Mouse (Mus musculus): ENCODE data around the gene Gm49391.
"Not testable (repeated sequence)": the region's sequence is repeated elsewhere in the genome, so short reads cannot be mapped to it uniquely, and the experiment has no call there.

Gm49391 gene

GRCm38 (mm10) chr13:60936500-60936901, at the start of gene Gm49391, which contains the start of gene Ctla2a:
TSS of gene Gm49391 (minus strand) at chr13:60936571.
TSS of gene Ctla2a (minus strand) at chr13:60936625.
- DNase-seq (ENCODE audit: low spot score in 2 of 2), result peak in 1 of 2 experiments; percentile 18

GRCm38 (mm10) chr13:60972319-60972718, 35.9 kb upstream of the Gm49391 start:
- DNase-seq (ENCODE audit: low spot score in 2 of 2), result not testable (repeated sequence)

GRCm38 (mm10) chr13:60963985-60964384, 27.6 kb upstream of the Gm49391 start:
- DNase-seq (ENCODE audit: low spot score in 2 of 2), result not testable (repeated sequence)

GRCm38 (mm10) chr13:60961706-60962105, 25.3 kb upstream of the Gm49391 start:
- DNase-seq (ENCODE audit: low spot score in 2 of 2), result no peak

GRCm38 (mm10) chr13:60941884-60942283, 5.5 kb upstream of the Gm49391 start, which contains the start of gene Tpbpa:
TSS of gene Tpbpa (minus strand) at chr13:60941984.
- DNase-seq (ENCODE audit: low spot score in 2 of 2), result not testable (repeated sequence)

- DNase-seq (ENCODE audit: low spot score in 2 of 2), result not testable (repeated sequence)
These were observed 881 bp downstream of the Gm49391 start, which contains the start of gene Gm49393 for GRCm38 (mm10) chr13:60935490-60935889. TSS of gene Gm49393 (minus strand) at chr13:60935590.

GRCm38 (mm10) chr13:60904780-60905179, 31.6 kb downstream of the Gm49391 start, which contains the start of gene Tpbpb:
TSS of gene Tpbpb (minus strand) at chr13:60904880.
- not testable (repeated sequence) for DNase-seq (ENCODE audit: low spot score in 2 of 2)

- peak; percentile 20 to 25 for DNase-seq (ENCODE audit: low spot score in 2 of 2)
These were observed 39.0 kb downstream of the Gm49391 start, which contains the start of gene Ctla2b for GRCm38 (mm10) chr13:60897328-60897727. TSS of gene Ctla2b (minus strand) at chr13:60897447.

- DNase-seq (ENCODE audit: low spot score in 2 of 2), result not testable (repeated sequence)
These were observed 39.6 kb downstream of the Gm49391 start, which contains the start of gene Gm49392 for GRCm38 (mm10) chr13:60896794-60897193. TSS of gene Gm49392 (minus strand) at chr13:60896894.

GRCm38 (mm10) chr13:60895406-60896160, 40.8 kb downstream of the Gm49391 start:
- DNase-seq (ENCODE audit: low spot score in 2 of 2), result no peak

- DNase-seq (ENCODE audit: low spot score in 2 of 2), result no peak
These were observed 44.1 kb downstream of the Gm49391 start for GRCm38 (mm10) chr13:60892301-60892700.

GRCm38 (mm10) chr13:60864281-60864680, 72.1 kb downstream of the Gm49391 start, which contains the start of gene 4930486L24Rik:
TSS of gene 4930486L24Rik (minus strand) at chr13:60864475.
- no peak for DNase-seq (ENCODE audit: low spot score in 2 of 2)

- DNase-seq (ENCODE audit: low spot score in 2 of 2), result no peak
These were observed 87.9 kb downstream of the Gm49391 start for GRCm38 (mm10) chr13:60848241-60849120.
